Mouse (Mus musculus) urinary bladder, postnatal 14 days (tissue): ENCODE results near the gene Tex26.
A peak's percentile ranks its signal among the peaks of the same experiment; 100 is the strongest.

Source experiments
- DNase-seq: peaks from one replicate; pipeline ENCODE4 v3.0.0; 2021; ENCODE audit warnings: low spot score

Tex26 gene

GRCm38 (mm10) chr5:149434141-149434690 is 5.2 kb upstream of the Tex26 start:
- no peak for DNase-seq

- no peak for DNase-seq
Measured at GRCm38 (mm10) chr5:149436541-149436940, 2.9 kb upstream of the Tex26 start.

GRCm38 (mm10) chr5:149437150-149437549 is 2.3 kb upstream of the Tex26 start:
- DNase-seq: no peak

- peak; percentile 64 for DNase-seq
Measured at GRCm38 (mm10) chr5:149440180-149440573, 717 bp downstream of the Tex26 start.

- DNase-seq: no peak
Measured at GRCm38 (mm10) chr5:149441646-149442276, 2.3 kb downstream of the Tex26 start.

GRCm38 (mm10) chr5:149442277-149442660 is 2.8 kb downstream of the Tex26 start:
- DNase-seq: no peak

GRCm38 (mm10) chr5:149444451-149444850 is 5.0 kb downstream of the Tex26 start:
- DNase-seq: no peak

GRCm38 (mm10) chr5:149446495-149446894 is 7.0 kb downstream of the Tex26 start:
- no peak for DNase-seq

GRCm38 (mm10) chr5:149447733-149448132 is 8.3 kb downstream of the Tex26 start:
- DNase-seq: no peak

GRCm38 (mm10) chr5:149449406-149449805 is 9.9 kb downstream of the Tex26 start:
- no peak for DNase-seq

- DNase-seq: no peak
Measured at GRCm38 (mm10) chr5:149451209-149451681, 11.8 kb downstream of the Tex26 start.

- DNase-seq: peak; percentile 72
Measured at GRCm38 (mm10) chr5:149454281-149454680, 14.8 kb downstream of the Tex26 start.

GRCm38 (mm10) chr5:149456544-149456943 is 17.1 kb downstream of the Tex26 start:
- DNase-seq: no peak

GRCm38 (mm10) chr5:149462071-149462470 is 22.6 kb downstream of the Tex26 start:
- DNase-seq: no peak

GRCm38 (mm10) chr5:149465305-149465704 is 25.8 kb downstream of the Tex26 start:
- no peak for DNase-seq

GRCm38 (mm10) chr5:149474142-149474541 is 34.7 kb downstream of the Tex26 start:
- no peak for DNase-seq

GRCm38 (mm10) chr5:149474701-149475468 is 35.4 kb downstream of the Tex26 start:
- DNase-seq: no peak

- DNase-seq: no peak
Measured at GRCm38 (mm10) chr5:149481920-149482319, 42.5 kb downstream of the Tex26 start.

GRCm38 (mm10) chr5:149483321-149484052 is 44.0 kb downstream of the Tex26 start:
- no peak for DNase-seq

- no peak for DNase-seq
Measured at GRCm38 (mm10) chr5:149484270-149484669, 44.8 kb downstream of the Tex26 start.

GRCm38 (mm10) chr5:149485447-149485846 is 46.0 kb downstream of the Tex26 start:
- no peak for DNase-seq

- no peak for DNase-seq
Measured at GRCm38 (mm10) chr5:149488360-149489021, 49.0 kb downstream of the Tex26 start.
